Mouse (Mus musculus) heart, postnatal 10 days (tissue): ENCODE measurements around the gene Pafah2. TPM values are rescaled to one million over a fixed set of nuclear protein-coding genes. Genes with fewer than 3 reads are reported as not detected.

Experiments used
- DNase-seq, 2 experiments: peaks; one replicate each; pipeline ENCODE4 v3.0.0; 2021
- intact Hi-C: fragments of 180-260 bp; cut with DNase I; formaldehyde crosslinking; loops from one replicate; pipeline ENCODE4 v1.15.1; 2025
- total RNA-seq, 2 experiments: library from RNA; stranded (reverse); gene quantifications; 2 replicates each; pipeline ENCODE4 v1.2.3; 2021

The Pafah2 gene
- 10 to 100 TPM in 1 of 2 experiments, 1 to 10 TPM in 1; 9.6 to 10.2 TPM for total RNA-seq

DNA sequence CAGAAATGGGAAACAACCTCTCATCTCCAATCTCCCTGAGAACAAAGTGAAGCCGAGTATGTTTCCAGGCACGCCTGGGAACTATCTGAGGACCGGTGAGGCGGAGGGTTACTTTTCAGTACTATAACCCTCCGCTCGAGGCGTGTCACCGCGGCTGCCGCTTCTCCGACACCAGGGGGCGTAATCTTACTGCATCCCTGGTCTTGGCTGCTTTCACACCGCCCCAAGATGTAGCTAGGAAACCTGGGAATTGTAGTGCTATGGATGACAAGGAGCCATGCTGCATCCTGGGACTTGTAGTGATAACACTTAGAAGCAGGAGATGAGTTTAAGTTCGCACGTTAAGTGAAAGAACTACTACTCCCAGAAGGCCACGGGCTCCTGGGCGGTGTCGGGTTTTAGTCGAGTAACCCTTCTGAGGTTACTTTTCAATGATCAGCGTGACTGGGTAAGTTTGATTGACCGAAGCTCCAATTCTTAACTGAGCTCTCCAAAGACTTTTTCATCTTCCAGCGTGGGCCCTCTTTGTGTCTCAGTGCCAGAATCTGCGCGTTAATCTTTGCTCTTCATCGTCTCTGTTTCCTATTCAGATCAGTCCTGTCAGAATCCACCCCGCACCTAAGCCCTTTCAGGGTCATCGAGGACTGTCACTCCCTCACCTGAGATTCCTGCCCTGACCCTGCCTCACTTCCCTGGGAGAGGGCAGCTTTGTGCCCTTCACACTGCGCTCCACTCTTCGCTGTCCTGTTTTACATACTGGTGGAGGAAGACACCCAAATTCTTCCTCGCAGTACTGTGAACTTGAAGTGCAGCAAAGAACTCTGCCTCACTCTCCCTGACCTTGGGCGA lies at the start of gene Pafah2:
TSS of gene Pafah2 (plus strand) at position 344 of the 849 bp plus-strand sequence.
- intact Hi-C loops = loop anchor here (1.0 to 2.0 kb wide), 2 partner anchors 73 to 82 kb away; partner anchors contain the start of gene Stmn1
- DNase-seq = peak; percentile 96 to 97

DNA sequence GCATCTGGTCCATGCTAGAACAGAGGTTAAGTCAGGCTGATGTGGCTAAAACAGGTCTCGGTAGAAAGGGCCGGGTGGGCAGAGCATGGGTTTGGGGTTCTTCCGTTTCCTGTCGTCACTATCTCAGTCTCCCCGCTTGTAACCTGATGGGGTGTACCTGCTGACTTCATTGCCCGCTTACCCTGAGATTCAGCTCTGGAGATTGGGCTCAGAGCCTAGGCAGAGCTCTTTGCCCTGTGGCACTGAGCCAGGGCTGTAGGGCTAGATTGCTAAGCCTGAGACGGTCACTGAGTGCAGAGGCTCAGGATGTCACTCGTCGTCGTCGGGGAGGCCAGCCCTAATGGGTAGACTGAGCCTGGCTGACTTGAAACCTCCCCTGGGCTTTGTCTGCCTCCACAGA lies 48.0 kb upstream of the Pafah2 start:
- intact Hi-C loops = no loop called here
- DNase-seq = peak; percentile 33 to 48

DNA sequence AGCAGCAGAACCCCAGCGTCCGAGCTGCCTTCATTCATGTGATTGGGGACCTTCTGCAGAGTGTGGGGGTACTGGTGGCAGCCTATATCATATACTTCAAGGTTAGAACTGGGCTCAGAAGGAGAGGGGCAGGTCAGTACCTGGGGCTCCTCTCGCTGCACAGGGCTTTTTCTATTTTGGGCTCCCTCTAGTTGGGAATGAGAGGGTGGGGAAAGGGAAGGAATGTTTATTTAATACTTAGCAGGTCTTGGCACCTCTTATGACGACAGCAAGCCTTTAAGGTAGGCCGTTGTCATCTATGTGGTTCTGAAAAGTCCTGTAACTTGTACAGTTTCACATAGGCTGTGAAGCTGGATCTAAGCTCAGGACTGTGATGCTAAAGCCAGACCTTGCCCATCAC lies 47.6 kb upstream of the Pafah2 start:
- intact Hi-C loops = no loop called here
- DNase-seq = no peak

DNA sequence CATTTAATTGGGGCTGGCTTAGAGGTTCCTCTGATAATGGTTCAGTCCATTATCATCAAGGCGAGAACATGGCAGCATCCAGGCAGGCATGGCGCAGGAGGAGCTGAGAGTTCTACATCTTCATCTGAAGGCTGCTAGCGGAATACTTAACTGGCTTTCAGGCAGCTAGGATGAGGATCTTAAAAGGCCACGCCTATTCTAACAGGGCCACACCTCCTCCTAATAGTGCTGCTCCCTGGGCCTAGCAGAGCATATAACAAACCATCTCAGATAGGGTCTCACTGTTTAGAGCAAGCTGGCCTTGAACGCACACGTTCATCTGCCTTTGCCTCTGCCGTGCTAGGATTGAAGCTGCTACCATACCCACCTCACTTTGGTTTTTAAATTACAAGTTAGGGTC lies 46.3 kb upstream of the Pafah2 start:
- intact Hi-C loops = no loop called here
- no peak for DNase-seq

- no peak for DNase-seq
- intact Hi-C loops = no loop called here
Measured at GRCm38 (mm10) chr4:134350641-134351040, 45.5 kb upstream of the Pafah2 start.

- intact Hi-C loops = no loop called here
- DNase-seq = peak in 1 of 2 experiments; percentile 39
Measured at GRCm38 (mm10) chr4:134351329-134352260, 44.5 kb upstream of the Pafah2 start.

DNA sequence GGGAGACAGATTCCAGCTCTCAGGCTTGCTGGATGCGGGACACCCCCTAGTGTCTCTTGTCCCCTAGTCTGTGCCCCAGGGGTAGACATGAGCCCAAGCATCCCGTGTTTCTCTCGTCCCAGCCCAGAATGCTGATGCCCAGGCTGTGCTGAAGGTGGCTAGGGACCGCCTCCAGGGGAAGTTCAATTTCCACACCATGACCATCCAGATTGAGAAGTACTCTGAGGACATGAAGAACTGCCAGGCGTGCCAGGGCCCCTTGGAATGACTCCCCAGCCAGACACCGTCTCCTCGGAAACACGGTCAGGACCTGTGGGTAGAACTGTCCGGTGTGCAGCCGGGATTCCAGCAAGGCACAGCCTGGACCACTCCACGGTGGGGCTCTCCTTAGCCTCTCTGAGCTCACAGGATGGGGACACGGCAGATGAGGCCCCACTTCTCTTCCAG lies 43.8 kb upstream of the Pafah2 start:
- DNase-seq = no peak
- intact Hi-C loops = no loop called here

DNA sequence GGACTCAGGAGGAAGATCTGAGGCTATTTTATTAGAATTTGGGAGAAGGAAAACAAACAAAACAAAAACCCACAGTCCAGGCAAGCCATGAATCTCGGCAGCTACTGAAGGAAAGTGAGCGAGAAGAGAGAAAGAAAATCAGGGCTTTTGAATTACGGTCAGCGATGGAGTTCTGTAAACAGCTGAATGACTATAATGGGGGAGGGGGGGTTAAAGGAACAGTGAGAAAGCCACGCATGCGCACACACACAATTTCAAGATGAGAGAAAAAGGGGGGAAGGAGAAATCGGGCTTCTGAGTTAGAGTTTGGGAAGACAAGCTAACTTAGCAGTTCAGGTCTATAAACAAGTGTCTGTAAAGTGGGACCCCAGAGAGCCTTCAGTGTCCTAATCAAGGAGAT lies 43.2 kb upstream of the Pafah2 start:
- DNase-seq = no peak
- intact Hi-C loops = no loop called here

DNA sequence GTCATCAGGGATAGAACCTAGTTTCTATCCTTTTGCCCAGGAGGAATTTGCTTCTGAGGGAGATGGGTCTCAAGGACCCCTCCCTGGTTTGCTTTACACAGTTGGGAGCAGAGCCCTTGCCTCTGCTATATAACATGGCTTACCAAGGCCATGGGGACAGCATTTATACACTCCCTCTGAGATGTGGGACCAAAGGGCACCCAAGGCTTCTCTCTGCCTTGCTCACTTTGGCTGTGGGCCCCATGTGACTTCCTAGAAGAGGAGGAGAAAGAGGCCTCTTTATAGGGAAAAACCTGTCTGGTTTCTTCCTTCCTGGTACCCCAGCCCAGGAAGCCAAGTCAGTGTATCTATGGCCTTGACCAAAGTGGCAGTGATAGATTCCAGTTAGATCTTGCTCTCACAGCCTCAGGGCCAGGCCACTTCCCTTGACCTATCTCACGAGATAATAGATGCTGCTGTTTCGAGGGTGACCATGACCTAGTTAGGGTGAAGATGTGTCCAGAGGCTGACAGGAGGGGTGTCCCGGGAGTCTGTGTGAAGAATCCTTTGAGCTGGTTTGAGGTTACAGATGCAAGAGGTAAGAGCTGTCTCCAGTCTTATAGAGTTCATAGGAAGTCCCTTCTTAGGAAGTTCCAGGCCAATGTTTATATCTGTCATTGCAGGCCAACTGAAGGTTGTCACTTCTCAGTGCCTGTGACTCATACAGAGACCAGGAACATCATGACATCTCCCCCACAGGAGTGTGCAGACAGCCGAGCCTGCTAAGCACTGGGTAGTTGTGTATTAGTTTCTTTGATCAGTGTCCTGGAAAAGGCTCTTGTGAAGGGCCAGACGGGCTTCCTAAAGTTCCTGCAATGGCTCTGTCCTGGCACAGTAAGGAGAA lies 42.4 kb upstream of the Pafah2 start:
- intact Hi-C loops = no loop called here
- DNase-seq = no peak

DNA sequence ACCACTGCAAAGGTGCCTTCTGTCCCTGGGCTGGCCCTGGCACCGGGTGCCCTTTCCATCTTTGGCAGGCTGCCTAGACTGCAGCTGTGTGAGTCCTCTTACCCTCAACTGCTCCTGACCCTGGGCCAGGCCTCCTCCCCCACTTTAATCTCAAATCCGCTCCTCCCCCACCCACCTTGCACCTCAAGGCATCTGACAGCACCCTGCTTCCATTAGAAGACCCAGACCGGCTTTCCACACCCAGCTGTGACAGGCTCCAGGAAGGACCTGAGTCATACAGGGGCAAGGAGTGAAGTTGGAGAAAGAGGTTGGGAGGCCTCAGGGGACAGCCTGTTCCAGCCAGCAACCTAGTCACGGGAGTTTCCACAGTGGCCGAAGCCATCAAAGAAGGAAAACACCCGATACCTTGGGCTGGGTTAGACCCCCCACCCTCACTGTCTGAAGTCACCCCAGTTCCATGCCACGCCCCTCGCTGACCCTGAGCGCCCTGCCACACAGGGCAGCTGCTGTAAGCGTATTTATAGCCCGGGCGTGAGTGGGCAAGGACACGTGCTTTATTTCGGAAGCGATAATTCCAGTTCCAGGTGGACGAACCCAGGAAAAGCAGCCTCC lies 40.2 kb upstream of the Pafah2 start:
- intact Hi-C loops = loop anchor here (1.0 to 5.0 kb wide), 3 partner anchors 41 to 84 kb away; partner anchors contain the start of gene Trim63
- peak; percentile 88 to 91 for DNase-seq

DNA sequence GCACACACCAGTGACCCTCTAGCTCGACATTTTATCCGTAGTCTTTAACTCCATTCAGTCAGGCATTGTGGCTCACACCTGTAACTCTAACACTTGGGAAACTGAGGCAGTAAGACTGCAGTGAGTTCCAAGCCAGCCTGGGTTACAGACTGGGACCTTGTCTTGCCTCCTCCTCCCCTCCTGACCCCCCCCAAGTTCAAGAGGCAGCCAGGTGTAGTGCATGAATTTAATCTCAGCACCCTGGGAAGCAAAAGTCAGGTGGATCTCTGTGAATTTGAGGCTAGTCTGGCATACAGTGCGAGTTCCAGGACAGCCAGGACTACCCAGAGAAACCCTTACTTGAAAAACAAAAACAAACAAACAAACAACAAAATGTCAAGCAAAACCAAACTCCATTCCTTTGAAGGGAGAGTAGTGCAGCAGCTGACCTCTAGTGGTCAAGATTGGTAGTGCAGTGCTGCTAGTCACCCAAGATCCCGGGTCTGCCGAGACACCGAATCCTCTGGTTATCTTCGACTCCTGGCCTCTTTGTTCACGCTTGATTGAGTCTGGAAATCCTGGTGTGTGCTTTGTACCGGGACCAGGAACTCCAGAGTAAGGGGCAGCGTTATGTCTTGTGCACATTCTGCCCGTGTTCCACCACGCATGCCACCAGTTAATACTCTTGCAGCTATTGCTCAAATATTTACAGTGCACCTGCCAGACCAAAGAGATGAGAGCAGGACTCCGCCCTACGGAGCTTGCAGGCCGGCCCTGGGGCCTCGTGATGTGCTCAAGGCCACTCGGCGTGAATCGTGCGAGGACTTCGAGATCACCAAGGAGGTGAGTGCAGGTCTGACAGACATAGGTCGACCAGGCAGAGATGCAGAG lies 39.3 kb upstream of the Pafah2 start:
- peak; percentile 79 to 88 for DNase-seq
- intact Hi-C loops = loop anchor here (1.0 to 5.0 kb wide), 3 partner anchors 42 to 85 kb away; partner anchors contain the start of gene Trim63

DNA sequence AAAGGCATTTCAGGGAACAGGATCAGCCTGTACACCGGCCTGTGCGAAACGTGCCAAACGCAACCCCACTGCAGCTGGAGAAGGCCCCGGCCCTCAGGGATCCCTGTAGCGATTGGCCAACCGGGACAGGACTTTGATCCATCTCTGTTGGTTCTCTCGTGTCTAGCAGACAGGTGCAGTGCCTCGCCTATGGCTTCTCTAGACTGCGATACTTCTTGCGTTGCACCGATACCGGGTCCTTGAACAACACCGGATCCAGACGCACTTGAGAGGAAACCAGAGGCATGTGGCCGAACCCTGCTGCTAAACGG lies 38.7 kb upstream of the Pafah2 start:
- intact Hi-C loops = loop anchor here (2.0 to 5.0 kb wide), 2 partner anchors 43 to 85 kb away; partner anchors contain the start of gene Trim63

DNA sequence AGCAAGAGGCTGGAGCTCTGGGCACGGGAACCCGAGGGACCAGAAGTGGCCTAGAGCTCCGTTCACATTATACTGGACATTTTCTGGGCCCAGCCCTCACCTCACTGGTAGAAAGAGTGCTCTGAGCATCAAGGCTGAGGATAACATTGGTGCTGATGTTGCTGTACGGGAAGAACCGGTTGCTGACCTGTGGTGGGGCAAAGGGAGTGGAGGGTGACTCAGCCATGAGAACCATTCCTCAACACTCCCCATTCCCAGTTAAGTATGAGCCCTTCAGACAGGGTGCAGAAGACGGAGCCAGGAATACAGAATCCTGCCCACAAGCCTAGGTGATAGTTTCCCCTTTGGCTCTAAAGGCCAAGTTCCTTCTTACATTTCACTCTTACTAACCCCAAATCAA lies 36.5 kb upstream of the Pafah2 start:
- intact Hi-C loops = loop anchor here (5.0 kb wide), 1 partner anchor 87 kb away; no protein-coding TSS in a partner anchor
- DNase-seq = no peak

More for the DNA sequence above, 38.7 kb upstream of the Pafah2 start:
- DNase-seq = no peak

DNA sequence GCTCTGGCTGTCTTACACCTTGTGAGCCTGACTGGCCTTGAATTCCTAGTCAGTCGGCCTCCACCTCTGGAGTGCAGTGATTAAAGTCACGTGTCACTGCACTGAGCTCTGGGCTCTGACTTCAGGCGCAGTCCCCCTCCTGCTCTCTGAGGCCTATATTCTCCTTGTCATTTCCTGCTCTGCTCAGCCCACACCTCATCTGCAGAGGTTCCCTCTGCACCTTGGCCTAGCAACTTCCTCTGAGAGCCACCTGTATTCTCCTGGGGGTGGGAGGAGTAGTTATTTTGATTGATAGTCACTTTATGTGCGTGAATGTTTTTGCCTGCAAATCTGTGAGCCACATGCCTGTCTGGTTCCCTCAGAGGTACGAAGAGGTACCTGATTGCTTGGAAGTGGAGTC lies 34.9 kb upstream of the Pafah2 start:
- no peak for DNase-seq
- intact Hi-C loops = no loop called here

GRCm38 (mm10) chr4:134362124-134362523 lies 34.0 kb upstream of the Pafah2 start:
- DNase-seq = peak; percentile 67 to 69
- intact Hi-C loops = no loop called here

GRCm38 (mm10) chr4:134362586-134362985 lies 33.5 kb upstream of the Pafah2 start:
- DNase-seq = peak in 1 of 2 experiments; percentile 49
- intact Hi-C loops = no loop called here

- DNase-seq = no peak
- intact Hi-C loops = no loop called here
Measured at GRCm38 (mm10) chr4:134365280-134365679, 30.8 kb upstream of the Pafah2 start.

GRCm38 (mm10) chr4:134370649-134371221 lies 25.4 kb upstream of the Pafah2 start:
- intact Hi-C loops = loop anchor here (5.0 kb wide), 1 partner anchor 183 kb away; the partner anchor contains the start of gene Cep85
- no peak for DNase-seq
